Mouse (Mus musculus): ENCODE measurements at regions not wholly inside any gene's neighbourhood (a gene's known extent, or its start where the extent isn't known, plus 50 kb on each side); places are given as distances from the start of the nearest gene placed in this dataset.

DNA sequence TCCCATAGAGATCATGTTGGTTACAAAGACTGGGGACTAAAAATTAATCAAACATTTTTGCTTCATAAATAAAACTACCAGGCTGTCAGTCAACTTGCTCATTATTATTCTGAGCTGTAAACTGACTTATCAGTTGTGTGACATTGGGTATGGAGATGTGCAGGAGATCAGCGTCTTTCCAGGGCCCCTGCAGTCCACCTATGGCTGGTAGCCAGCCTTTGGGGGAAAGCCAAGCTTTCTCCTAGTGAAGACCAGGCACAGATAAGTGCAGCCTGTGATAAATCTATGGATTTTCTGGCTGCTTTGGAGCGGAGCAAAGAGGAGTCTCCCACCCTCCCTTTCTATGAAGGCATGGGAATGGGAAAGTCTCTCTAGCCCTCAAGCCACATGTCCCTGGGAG lies 172.0 kb upstream of the Glra1 start:
- DNase-seq (ENCODE audit: low spot score in 2 of 2) = no peak

- no peak for DNase-seq (ENCODE audit: low spot score in 2 of 2)
Measured at GRCm38 (mm10) chr11:55773283-55773682, 165.3 kb upstream of the Glra1 start.

DNA sequence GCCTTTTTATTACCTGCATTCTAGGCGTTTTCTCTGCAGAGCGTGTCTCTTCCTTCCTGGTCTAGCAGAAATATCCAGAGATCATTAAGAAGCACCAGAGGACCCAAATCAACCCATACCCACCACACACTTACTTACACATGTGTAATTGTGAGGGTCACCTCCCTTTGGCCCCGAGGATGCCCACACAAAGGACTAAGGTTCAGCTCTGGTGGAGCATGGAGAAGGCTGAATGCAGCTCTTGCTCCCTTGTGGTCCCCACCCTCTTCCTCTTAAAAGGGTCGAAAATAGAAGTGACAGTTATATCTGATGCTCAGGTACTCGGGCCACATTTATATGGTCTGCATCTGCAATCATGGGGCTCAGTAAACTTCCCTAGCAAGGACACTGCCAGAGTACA lies 164.5 kb upstream of the Glra1 start:
- no peak for DNase-seq (ENCODE audit: low spot score in 2 of 2)

GRCm38 (mm10) chr11:55772107-55772506 lies 164.1 kb upstream of the Glra1 start:
- no peak for DNase-seq (ENCODE audit: low spot score in 2 of 2)

GRCm38 (mm10) chr11:55764846-55765245 lies 156.8 kb upstream of the Glra1 start:
- DNase-seq (ENCODE audit: low spot score in 2 of 2) = no peak

Data from layer of hippocampus, postnatal 10 days (tissue).